17 mouse cellular contexts compared by ENCODE assay signal in genomic region chr1:191283110-191284040, GRCm38 (mm10). TPM values are rescaled to one million over a fixed set of nuclear protein-coding genes. Genes with fewer than 3 reads are reported as not detected.
A peak's percentile ranks its signal among the peaks of the same experiment; 100 is the strongest.
DNase-seq lines count a peak whose midpoint lies in the region; ATAC-seq and TF ChIP-seq lines count a peak whose summit lies in the region.
"Had no signal": no experiment of that assay in that cellular context is flagged by ENCODE, and none has a peak within 500 bp of the region (broad histone marks: within the 10 kb centered on the region; RNA-seq: fewer than 3 reads in every experiment).

No protein-coding gene starts in this region.

- no peak for TF ChIP-seq EP300 in stomach, postnatal 0 days (optimal IDR thresholded peaks at IDR 0.05)

- H3K9me3 ChIP-seq in heart, embryonic 11.5 days (replicated peaks; ENCODE audit: control insufficient read depth, low read length): no peaks in the 10 kb centered on the region
- no peaks in the 10 kb centered on the region for H3K9me3 ChIP-seq in liver, embryonic 15.5 days (replicated peaks)
- H3K9me3 ChIP-seq in stomach, postnatal 0 days (ENCODE audit: control insufficient read depth, low read length): no peaks in the 10 kb centered on the region
- H3K9me3 ChIP-seq: embryonic facial prominence, embryonic 12.5 days; forebrain, embryonic 12.5 days; limb, embryonic 13.5 days had no signal

- no peak overlapping the region for H3K9ac ChIP-seq in heart, embryonic 11.5 days (ENCODE audit: low read depth, low read length)
- no peak overlapping the region for H3K9ac ChIP-seq in liver, embryonic 15.5 days
- H3K9ac ChIP-seq in stomach, postnatal 0 days (ENCODE audit: low read length): no peak overlapping the region
- H3K9ac ChIP-seq: embryonic facial prominence, embryonic 12.5 days; forebrain, embryonic 12.5 days; limb, embryonic 13.5 days had no signal

- no peak for TF ChIP-seq POLR2A in lung, adult 2 months (IDR thresholded peaks at IDR 0.05; ENCODE audit: borderline replicate concordance, extremely low read depth, low read depth, low read length)

- H3K27ac ChIP-seq in heart, embryonic 11.5 days (ENCODE audit: low read depth, low read length): no peak overlapping the region
- no peak overlapping the region for H3K27ac ChIP-seq in liver, embryonic 15.5 days (replicated peaks)
- peak overlapping the region; percentile 65 for H3K27ac ChIP-seq in stomach, postnatal 0 days (replicated peaks)
- H3K27ac ChIP-seq: embryonic facial prominence, embryonic 12.5 days; forebrain, embryonic 12.5 days; gastrocnemius, adult 2 months; limb, embryonic 13.5 days had no signal

- no peaks in the 10 kb centered on the region for H3K36me3 ChIP-seq in heart, embryonic 11.5 days (ENCODE audit: control insufficient read depth, insufficient read depth, low read length)
- no peaks in the 10 kb centered on the region for H3K36me3 ChIP-seq in liver, embryonic 15.5 days (replicated peaks)
- H3K36me3 ChIP-seq in stomach, postnatal 0 days (ENCODE audit: control insufficient read depth, insufficient read depth, low read length): no peaks in the 10 kb centered on the region
- H3K36me3 ChIP-seq: embryonic facial prominence, embryonic 12.5 days; forebrain, embryonic 12.5 days; limb, embryonic 13.5 days had no signal

- no peaks in the 10 kb centered on the region for H3K27me3 ChIP-seq in heart, embryonic 11.5 days (ENCODE audit: control insufficient read depth, insufficient read depth, low read length)
- H3K27me3 ChIP-seq in liver, embryonic 15.5 days: no peaks in the 10 kb centered on the region
- H3K27me3 ChIP-seq in stomach, postnatal 0 days (ENCODE audit: control insufficient read depth, insufficient read depth, low read length): no peaks in the 10 kb centered on the region
- H3K27me3 ChIP-seq: embryonic facial prominence, embryonic 12.5 days; forebrain, embryonic 12.5 days; limb, embryonic 13.5 days had no signal

- 80% methylated on average over 13 of the region's 13 CpGs for WGBS in heart, embryonic 11.5 days (ENCODE audit: insufficient replicate concordance)
- 77% methylated on average over 13 of the region's 13 CpGs for WGBS in lung, adult 2 months
- 59% methylated on average over 13 of the region's 13 CpGs for WGBS in liver, embryonic 15.5 days (ENCODE audit: insufficient replicate concordance)
- 77% methylated on average over 13 of the region's 13 CpGs for WGBS in stomach, postnatal 0 days

- no peak for DNase-seq in heart, adult 9 months (ENCODE audit: low spot score in 2 of 2)
- DNase-seq in lung, postnatal 36 days: peak; percentile 44
- DNase-seq in lung, adult 2 months: no peak
- DNase-seq in stomach, postnatal 0 days (ENCODE audit: low spot score): peak; percentile 71
- no peak for DNase-seq in right cerebral cortex, postnatal 4 days
- no peak for DNase-seq in thymus, postnatal 0 days (ENCODE audit: low spot score)
- DNase-seq: adrenal gland, adult 8-10 months; cerebellum, postnatal 14 days; gastrocnemius, adult 2 months; heart, adult 18-20 months; lung, postnatal 10 days had no signal

- ATAC-seq in heart, embryonic 11.5 days (replicated peaks; ENCODE audit: insufficient number of reproducible peaks, low FRiP score, low TSS enrichment): 0 out of 2 replicates have a peak, but pooled peaks have one; percentile 15
- 0 out of 2 replicates have a peak, but pooled peaks have one; percentile 16 for ATAC-seq in liver, embryonic 15.5 days (ENCODE audit: insufficient read depth)
- ATAC-seq in stomach, postnatal 0 days (ENCODE audit: low FRiP score, low TSS enrichment): peak; percentile 81
- ATAC-seq: inflammation-experienced regulatory T-cells, adult 6 months had no signal

- H3K4me2 ChIP-seq in heart, embryonic 11.5 days: no peak overlapping the region
- H3K4me2 ChIP-seq in liver, embryonic 15.5 days: no peak overlapping the region
- H3K4me2 ChIP-seq in stomach, postnatal 0 days (replicated peaks; ENCODE audit: low read depth): no peak overlapping the region
- H3K4me2 ChIP-seq: embryonic facial prominence, embryonic 12.5 days; forebrain, embryonic 12.5 days; limb, embryonic 13.5 days had no signal

- H3K4me1 ChIP-seq in heart, embryonic 11.5 days (ENCODE audit: control insufficient read depth, insufficient read depth, low read length): no peaks in the 10 kb centered on the region
- peaks cover 6% of the 10 kb centered on the region; the same call in 1 of the 2 replicates for H3K4me1 ChIP-seq in lung, adult 2 months (ENCODE audit: control insufficient read depth, insufficient read depth, low read length)
- H3K4me1 ChIP-seq in liver, embryonic 15.5 days (replicated peaks): peaks cover 9% of the 10 kb centered on the region; the same call in 1 of the 2 replicates
- H3K4me1 ChIP-seq in stomach, postnatal 0 days (replicated peaks; ENCODE audit: control insufficient read depth, insufficient read depth): no peaks in the 10 kb centered on the region; the same call in 1 of the 2 replicates
- H3K4me1 ChIP-seq: embryonic facial prominence, embryonic 12.5 days; forebrain, embryonic 12.5 days; limb, embryonic 13.5 days had no signal

- no peak overlapping the region for H3K4me3 ChIP-seq in heart, embryonic 11.5 days (ENCODE audit: low read depth, low read length)
- no peak overlapping the region for H3K4me3 ChIP-seq in lung, adult 2 months (replicated peaks; ENCODE audit: extremely low read depth, low read depth, low read length)
- H3K4me3 ChIP-seq in liver, embryonic 15.5 days (replicated peaks): no peak overlapping the region
- H3K4me3 ChIP-seq in stomach, postnatal 0 days (ENCODE audit: low read depth, low read length): no peak overlapping the region
- H3K4me3 ChIP-seq: embryonic facial prominence, embryonic 12.5 days; forebrain, embryonic 12.5 days; gastrocnemius, adult 2 months; limb, embryonic 13.5 days had no signal

- no peak for TF ChIP-seq CTCF in lung, adult 2 months (IDR thresholded peaks at IDR 0.05; ENCODE audit: insufficient read depth, low read length)
- TF ChIP-seq CTCF in stomach, postnatal 0 days (IDR thresholded peaks at IDR 0.05; ENCODE audit: low read depth): no peak

RNA-seq across cellular contexts. Expression of gene Nenf, which starts 34.6 kb away (rescaled TPM):
- polyA plus RNA-seq in heart, embryonic 11.5 days (2014; fragmentation: Nextera tagmentation; extraction: Ambion mirVana): 106 and 111 TPM in 2 replicates
- polyA plus RNA-seq in lung, adult 2 months (2012; rRNA removed): 164 and 224 TPM in 2 replicates
- polyA plus RNA-seq in liver, embryonic 15.5 days (2015; fragmentation: Nextera tagmentation; extraction: Ambion mirVana): 25.5 and 28.4 TPM in 2 replicates
- polyA plus RNA-seq in stomach, postnatal 0 days (2015; fragmentation: Nextera tagmentation; extraction: Ambion mirVana): 117 and 120 TPM in 2 replicates
- polyA plus RNA-seq in thymus, postnatal 0 days (2015; fragmentation: Nextera tagmentation; extraction: Ambion mirVana): 43.8 and 47.2 TPM in 2 replicates

RNA-seq across cellular contexts. Expression of gene Tmem206, which starts 42.3 kb away (rescaled TPM):
- polyA plus RNA-seq in heart, embryonic 11.5 days (2014; fragmentation: Nextera tagmentation; extraction: Ambion mirVana): 18.7 and 19.0 TPM in 2 replicates
- polyA plus RNA-seq in lung, adult 2 months (2012; rRNA removed): 8.0 and 8.4 TPM in 2 replicates
- 6.8 and 6.9 TPM in 2 replicates for polyA plus RNA-seq in liver, embryonic 15.5 days (2015; fragmentation: Nextera tagmentation; extraction: Ambion mirVana)
- polyA plus RNA-seq in stomach, postnatal 0 days (2015; fragmentation: Nextera tagmentation; extraction: Ambion mirVana): 6.7 and 6.8 TPM in 2 replicates
- polyA plus RNA-seq in thymus, postnatal 0 days (2015; fragmentation: Nextera tagmentation; extraction: Ambion mirVana): 20.3 and 21.4 TPM in 2 replicates

Comparison
In these comparisons a context has a peak if more than half of its experiments do, and no peak if none do; other contexts are left out.
1. DNase-seq: peak in lung, postnatal 36 days (single experiment) and stomach, postnatal 0 days (single experiment); none in heart, adult 9 months (0 of 2), lung, adult 2 months (single experiment), right cerebral cortex, postnatal 4 days (single experiment) and thymus, postnatal 0 days (single experiment).
2. ATAC-seq: peak in every context shown above with its lines; median percentile 81 in stomach, postnatal 0 days; 16 in liver, embryonic 15.5 days; 15 in heart, embryonic 11.5 days.